Mouse (Mus musculus) midbrain, embryonic 11.5 days (tissue): ENCODE results near the gene Kcnk1. TPM values are rescaled to one million over a fixed set of nuclear protein-coding genes. Genes with fewer than 3 reads are reported as not detected.

ENCODE experiments used
- ATAC-seq: fragments of 200-750 bp; cut with Nextera tagmentation; 2 replicates; pipeline ENCODE4 v1.8.0; 2017; ENCODE audit warnings: moderate TSS enrichment, moderate library complexity; ENCODE audit not compliant: low FRiP score
- DNase-seq: peaks from one replicate; pipeline ENCODE4 v3.0.0; 2015; ENCODE audit warnings: low spot score; ENCODE audit errors: missing footprints
- H3K27ac ChIP-seq: fragments of 300-500 bp; sonication (generic); 2 replicates; pipeline ENCODE4 v1.5.1; 2014; ENCODE audit warnings: low read depth, low read length
- H3K27me3 ChIP-seq: fragments of 300-500 bp; sonication (generic); 2 replicates; pipeline ENCODE4 v1.6.1; 2014; ENCODE audit warnings: mild to moderate bottlenecking, low read length, moderate library complexity, mixed read lengths; ENCODE audit not compliant: control insufficient read depth, insufficient read depth
- H3K36me3 ChIP-seq: fragments of 300-500 bp; sonication (generic); 2 replicates; pipeline ENCODE4 v1.6.1; 2014; ENCODE audit warnings: mild to moderate bottlenecking, low read length, moderate library complexity, mixed read lengths; ENCODE audit not compliant: control insufficient read depth, insufficient read depth
- H3K4me1 ChIP-seq: fragments of 300-500 bp; sonication (generic); 2 replicates; pipeline ENCODE4 v1.6.1; 2014; ENCODE audit warnings: low read length; ENCODE audit not compliant: control insufficient read depth, insufficient read depth
- H3K4me2 ChIP-seq: fragments of 300-500 bp; sonication (generic); 2 replicates; pipeline ENCODE4 v1.6.1; 2014; ENCODE audit warnings: mild to moderate bottlenecking, moderate library complexity
- H3K4me3 ChIP-seq: fragments of 300-500 bp; sonication (generic); 2 replicates; pipeline ENCODE4 v1.5.1; 2014; ENCODE audit warnings: low read depth, low read length
- H3K9ac ChIP-seq: fragments of 300-500 bp; sonication (generic); 2 replicates; pipeline ENCODE4 v1.6.1; 2014; ENCODE audit warnings: low read length
- H3K9me3 ChIP-seq: fragments of 300-500 bp; sonication (generic); 2 replicates; pipeline ENCODE4 v1.6.1; 2016; ENCODE audit warnings: low read length; ENCODE audit not compliant: control insufficient read depth
- WGBS: fragments of 180-500 bp; shearing (Covaris S2); extraction: QIAGEN DNeasy Blood & Tissue Kit; methylation state at CpG from one replicate; pipeline ENCODE4 v1.1.7; 2014; 5-methylcytosine and 5-hydroxymethylcytosine counted together
- polyA plus RNA-seq: library from polyadenylated mRNA; unstranded; fragments of >200 nt; fragmentation: Nextera tagmentation; extraction: Ambion mirVana; gene quantifications from 2 replicates; pipeline ENCODE4 v1.2.1, GENCODE M21; 2014

The Kcnk1 gene
- polyA plus RNA-seq, 1 experiment from 2014 or later, result 3.8 TPM

DNA sequence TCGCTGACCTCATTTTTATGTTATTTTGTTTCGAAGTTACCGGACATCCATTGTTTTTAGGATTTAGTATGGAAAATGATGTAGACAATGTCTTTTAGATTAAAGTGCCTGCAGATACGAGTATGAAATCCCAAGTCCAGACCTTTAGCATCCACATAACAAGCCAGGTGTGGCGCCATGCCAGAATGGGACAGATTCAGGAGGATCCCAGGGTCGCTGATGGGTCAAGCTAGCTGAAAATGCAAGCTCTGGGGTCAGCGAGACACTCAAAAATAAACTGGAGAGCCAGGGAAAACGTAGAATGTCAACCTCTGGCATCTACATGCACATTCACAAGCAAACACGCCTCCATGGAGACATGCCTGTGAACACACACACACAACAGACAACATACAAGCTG is 31.2 kb downstream of the Kcnk1 start:
- ATAC-seq, result no peak
- Histone ChIP-seq H3K27me3 (no peaks in the 10 kb centered on the region), H3K27ac (no peak overlapping the region), H3K4me2 (no peak overlapping the region), H3K4me1 (no peaks in the 10 kb centered on the region), H3K36me3 (no peaks in the 10 kb centered on the region), H3K9me3 (no peaks in the 10 kb centered on the region), H3K4me3 (no peak overlapping the region), H3K9ac (no peak overlapping the region)
- no peak for DNase-seq
- WGBS, result 90% methylated on average over 9 of the region's 9 CpGs

DNA sequence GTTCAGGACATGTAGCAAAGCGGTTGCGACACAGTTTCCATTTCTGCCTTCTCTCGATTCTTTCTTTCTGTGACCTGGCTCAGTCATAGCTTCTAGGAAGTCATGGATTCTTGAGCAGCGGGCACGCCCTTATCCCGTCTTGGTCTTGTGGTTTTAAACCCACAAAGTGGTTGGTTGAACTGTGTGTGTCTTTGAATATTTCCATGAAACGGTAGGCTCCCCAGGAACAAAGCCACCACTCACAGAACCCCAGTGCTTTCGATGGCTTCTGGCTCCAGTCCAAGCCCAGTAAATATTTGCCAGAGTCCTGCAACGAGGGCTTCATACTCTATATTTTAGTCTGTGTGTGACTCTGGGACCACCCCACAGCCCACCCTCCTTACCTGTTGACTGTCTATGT is 31.6 kb downstream of the Kcnk1 start:
- Histone ChIP-seq H3K9me3 (no peaks in the 10 kb centered on the region), H3K27ac (no peak overlapping the region), H3K27me3 (no peaks in the 10 kb centered on the region), H3K4me3 (no peak overlapping the region), H3K4me2 (no peak overlapping the region), H3K9ac (no peak overlapping the region), H3K36me3 (no peaks in the 10 kb centered on the region), H3K4me1 (no peaks in the 10 kb centered on the region)
- DNase-seq (no peak), ATAC-seq (no peak)
- 88% methylated on average over 9 of the region's 9 CpGs for WGBS

DNA sequence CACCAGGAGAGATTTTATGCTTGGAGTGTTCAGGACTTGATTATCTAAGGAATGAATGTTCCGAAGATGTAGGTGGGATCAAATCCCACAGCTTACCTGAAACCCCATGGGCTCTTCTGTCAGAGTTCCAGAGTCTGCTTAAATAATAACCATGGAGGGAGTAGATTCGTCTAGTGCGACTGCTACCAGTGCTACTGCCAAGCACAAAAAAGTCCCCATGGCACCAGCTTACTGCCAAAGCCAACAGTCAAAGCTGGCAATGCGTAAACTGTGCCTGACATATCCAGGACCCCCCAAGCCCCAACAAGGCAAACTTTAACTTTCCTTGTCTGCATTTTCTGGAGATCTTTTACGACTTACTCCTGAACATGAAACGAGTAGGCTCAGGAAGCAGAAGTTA is 32.5 kb downstream of the Kcnk1 start:
- Histone ChIP-seq H3K4me1 (no peaks in the 10 kb centered on the region), H3K4me3 (no peak overlapping the region), H3K4me2 (no peak overlapping the region), H3K27me3 (no peaks in the 10 kb centered on the region), H3K27ac (no peak overlapping the region), H3K9ac (no peak overlapping the region), H3K36me3 (no peaks in the 10 kb centered on the region), H3K9me3 (no peaks in the 10 kb centered on the region)
- WGBS, result 89% methylated on average over 6 of the region's 6 CpGs
- no peak for ATAC-seq
- DNase-seq, result no peak

DNA sequence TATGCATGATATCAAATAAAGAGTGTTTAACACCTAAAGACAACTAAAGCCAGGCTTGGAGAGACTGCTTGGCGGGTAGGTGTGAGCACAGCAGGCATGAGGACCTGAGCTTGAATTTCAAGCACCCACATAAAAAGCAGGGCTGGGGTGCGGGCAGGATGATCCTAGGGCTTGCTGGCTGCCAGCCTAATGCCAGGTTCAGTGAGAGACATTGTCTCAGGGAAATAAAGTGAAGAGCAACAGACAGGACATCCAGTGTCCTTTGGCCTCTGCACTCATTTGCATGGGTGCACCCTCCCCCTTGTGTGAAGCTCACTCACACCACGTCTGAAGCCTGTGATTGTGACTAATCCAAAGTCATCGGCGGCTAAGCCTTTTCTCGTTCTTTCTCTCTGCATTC is 34.0 kb downstream of the Kcnk1 start:
- H3K4me1 ChIP-seq, result no peaks in the 10 kb centered on the region
- H3K27me3 ChIP-seq, result no peaks in the 10 kb centered on the region
- no peaks in the 10 kb centered on the region for H3K36me3 ChIP-seq
- ATAC-seq (no peak), DNase-seq (no peak)
- H3K4me3 ChIP-seq, result no peak overlapping the region
- no peak overlapping the region for H3K9ac ChIP-seq
- H3K27ac ChIP-seq, result no peak overlapping the region
- H3K9me3 ChIP-seq, result no peaks in the 10 kb centered on the region
- no peak overlapping the region for H3K4me2 ChIP-seq
- 75% methylated on average over 6 of the region's 6 CpGs for WGBS

DNA sequence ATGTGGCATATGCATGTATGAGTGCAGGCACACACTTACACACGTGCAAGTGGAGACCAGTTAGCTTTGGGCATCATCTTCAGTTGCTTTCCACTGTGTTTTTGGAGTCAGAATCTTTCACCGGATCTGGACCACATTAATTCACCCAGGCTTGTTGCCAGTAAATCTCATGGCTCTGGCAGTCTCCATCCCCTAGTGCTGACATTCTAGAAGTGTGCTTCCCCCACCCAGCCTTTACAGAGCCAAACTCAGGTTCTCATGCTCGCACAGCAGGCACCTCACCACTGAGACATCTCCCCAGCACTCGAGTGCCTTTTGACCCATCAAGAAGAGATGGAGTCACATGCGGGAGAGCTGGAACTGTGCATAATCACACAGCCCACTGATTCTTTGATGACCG is 37.8 kb downstream of the Kcnk1 start:
- Histone ChIP-seq H3K27ac (no peak overlapping the region), H3K4me3 (no peak overlapping the region), H3K36me3 (no peaks in the 10 kb centered on the region), H3K27me3 (no peaks in the 10 kb centered on the region), H3K4me2 (no peak overlapping the region), H3K9me3 (no peaks in the 10 kb centered on the region), H3K4me1 (no peaks in the 10 kb centered on the region), H3K9ac (no peak overlapping the region)
- no peak for DNase-seq
- ATAC-seq, result no peak
- 81% methylated on average over 6 of the region's 6 CpGs for WGBS

DNA sequence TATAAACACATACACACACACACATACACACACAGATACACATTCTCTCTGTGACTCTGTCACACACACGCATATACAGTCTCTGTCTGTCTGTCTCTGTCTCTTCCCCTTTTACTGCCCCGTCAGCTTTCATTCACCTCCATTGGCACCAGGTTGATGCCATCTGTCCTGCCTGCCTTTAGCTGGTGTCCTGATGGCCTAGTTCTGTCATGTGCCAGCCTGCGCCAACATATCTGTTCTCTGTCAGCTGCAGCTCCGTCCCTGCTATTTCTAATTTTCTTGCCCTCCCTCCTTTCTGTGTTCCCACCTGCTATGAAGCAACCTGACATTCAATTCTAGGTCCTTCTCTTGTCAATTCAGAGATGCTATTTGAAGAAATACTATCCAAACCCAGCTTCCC is 40.1 kb downstream of the Kcnk1 start:
- no peaks in the 10 kb centered on the region for H3K4me1 ChIP-seq
- ATAC-seq, result no peak
- H3K9me3 ChIP-seq, result no peaks in the 10 kb centered on the region
- no peak overlapping the region for H3K4me2 ChIP-seq
- H3K36me3 ChIP-seq, result no peaks in the 10 kb centered on the region
- 92% methylated on average over 4 of the region's 4 CpGs for WGBS
- H3K4me3 ChIP-seq, result no peak overlapping the region
- no peak for DNase-seq
- H3K9ac ChIP-seq, result no peak overlapping the region
- no peak overlapping the region for H3K27ac ChIP-seq
- no peaks in the 10 kb centered on the region; the same call in 1 of the 2 replicates for H3K27me3 ChIP-seq

DNA sequence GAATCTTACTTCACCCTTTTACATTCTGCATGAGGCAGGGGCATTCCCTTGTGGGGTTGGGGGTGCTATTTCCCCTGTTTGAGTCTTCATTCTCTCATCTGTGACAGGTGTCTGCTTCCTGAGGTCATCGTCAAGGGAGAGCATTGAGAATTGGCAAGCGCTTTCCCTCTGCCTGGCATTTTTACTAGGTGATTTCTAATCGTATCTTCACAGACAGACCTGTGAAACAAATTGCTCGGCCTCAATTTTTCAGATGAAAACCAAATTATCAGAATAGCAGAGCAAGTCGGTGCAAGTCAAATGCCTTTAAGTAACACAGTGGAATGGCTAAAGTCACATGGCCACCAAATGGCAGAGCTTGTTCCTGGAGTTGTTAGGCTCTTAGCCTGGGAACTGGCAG is 41.4 kb downstream of the Kcnk1 start:
- DNase-seq (no peak), ATAC-seq (no peak)
- 87% methylated on average over 5 of the region's 5 CpGs for WGBS
- no peak overlapping the region for H3K27ac ChIP-seq
- no peaks in the 10 kb centered on the region for H3K36me3 ChIP-seq
- H3K9me3 ChIP-seq, result no peaks in the 10 kb centered on the region
- H3K27me3 ChIP-seq, result no peaks in the 10 kb centered on the region; the same call in 1 of the 2 replicates
- H3K9ac ChIP-seq, result no peak overlapping the region
- H3K4me2 ChIP-seq, result no peak overlapping the region
- H3K4me3 ChIP-seq, result no peak overlapping the region
- H3K4me1 ChIP-seq, result no peaks in the 10 kb centered on the region

DNA sequence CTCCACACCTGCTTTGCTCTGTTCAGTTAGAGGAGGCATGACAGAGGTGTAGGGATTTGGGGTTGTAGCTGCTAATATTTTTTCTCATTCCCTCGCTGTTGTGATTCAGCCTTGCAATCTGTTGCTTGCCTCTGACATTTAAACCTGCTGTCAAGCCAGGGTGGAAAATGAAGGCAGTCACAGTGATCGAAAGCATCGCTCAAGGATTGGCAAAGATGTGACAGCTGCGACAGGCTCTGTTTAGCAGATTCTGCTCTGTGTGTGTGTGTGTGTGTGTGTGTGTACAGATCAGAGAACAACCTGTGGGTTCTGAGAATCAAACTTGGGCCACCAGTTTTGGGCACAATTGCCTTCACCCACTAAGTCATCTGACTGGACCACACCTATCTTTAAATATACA is 50.8 kb downstream of the Kcnk1 start:
- DNase-seq (no peak), ATAC-seq (no peak)
- Histone ChIP-seq H3K27ac (no peak overlapping the region), H3K9ac (no peak overlapping the region), H3K27me3 (no peaks in the 10 kb centered on the region), H3K9me3 (no peaks in the 10 kb centered on the region), H3K4me3 (no peak overlapping the region), H3K36me3 (no peaks in the 10 kb centered on the region), H3K4me1 (no peaks in the 10 kb centered on the region), H3K4me2 (no peak overlapping the region)
- 91% methylated on average over 4 of the region's 4 CpGs for WGBS

DNA sequence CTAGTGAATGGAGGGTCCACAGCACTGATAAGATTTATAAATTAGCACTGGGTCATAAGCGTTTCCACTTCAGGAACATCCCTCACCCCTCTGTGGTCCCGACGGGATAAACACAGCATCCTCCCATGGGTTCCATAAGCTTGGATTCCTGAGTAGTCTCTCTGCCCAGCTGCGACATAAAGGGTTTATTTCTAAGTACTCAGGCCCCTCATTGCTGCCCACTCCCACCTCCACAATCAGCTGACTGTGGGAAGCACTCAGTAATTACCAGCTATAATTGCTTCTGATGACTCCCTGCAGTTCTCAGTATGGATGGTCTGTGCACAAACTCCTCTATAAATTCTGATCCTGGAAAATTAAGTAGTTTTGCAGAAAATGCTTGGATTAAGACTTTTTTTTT is 58.9 kb downstream of the Kcnk1 start:
- no peaks in the 10 kb centered on the region for H3K36me3 ChIP-seq
- ATAC-seq (no peak), DNase-seq (no peak)
- no peak overlapping the region for H3K9ac ChIP-seq
- no peaks in the 10 kb centered on the region for H3K9me3 ChIP-seq
- H3K4me3 ChIP-seq, result no peak overlapping the region
- 84% methylated on average over 4 of the region's 4 CpGs for WGBS
- no peak overlapping the region for H3K27ac ChIP-seq
- no peaks in the 10 kb centered on the region for H3K27me3 ChIP-seq
- no peaks in the 10 kb centered on the region for H3K4me1 ChIP-seq
- no peak overlapping the region for H3K4me2 ChIP-seq

DNA sequence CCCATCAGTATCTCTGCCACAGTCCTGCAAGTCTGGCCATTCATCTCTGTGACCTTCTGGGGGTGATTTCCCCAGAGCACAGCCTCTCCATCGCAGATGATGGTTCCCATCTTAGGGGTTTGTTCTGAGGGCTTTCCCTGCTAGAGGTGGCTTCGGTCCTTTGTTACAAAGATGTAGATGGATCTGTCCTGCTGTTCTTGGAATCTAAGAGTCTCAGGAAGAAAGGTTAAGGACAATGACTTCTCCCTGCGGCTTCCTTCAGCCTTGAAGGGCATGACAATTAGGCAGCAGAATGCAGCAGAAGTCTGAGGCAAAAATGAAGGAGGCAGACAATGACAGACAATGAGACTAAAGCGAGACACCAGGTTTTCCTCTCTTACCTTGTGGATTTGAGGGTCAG is 63.9 kb downstream of the Kcnk1 start:
- ATAC-seq (no peak), DNase-seq (no peak)
- WGBS, result 64% methylated on average over 4 of the region's 4 CpGs

More for the DNA sequence above, 63.9 kb downstream of the Kcnk1 start:
- H3K4me3 ChIP-seq, result no peak overlapping the region
- H3K4me1 ChIP-seq, result no peaks in the 10 kb centered on the region
- H3K4me2 ChIP-seq, result no peak overlapping the region
- H3K9me3 ChIP-seq, result no peaks in the 10 kb centered on the region
- no peaks in the 10 kb centered on the region for H3K36me3 ChIP-seq
- no peak overlapping the region for H3K9ac ChIP-seq
- H3K27ac ChIP-seq, result no peak overlapping the region
- H3K27me3 ChIP-seq, result no peaks in the 10 kb centered on the region
